Mouse (Mus musculus) megakaryocyte-erythroid progenitor cell, adult 5-6 weeks (primary cell): Measurements from ENCODE around the gene Arhgef6. TPM values are rescaled to one million over a fixed set of nuclear protein-coding genes. Genes with fewer than 3 reads are reported as not detected.

ENCODE experiments used
- ATAC-seq: replicated peaks from 2 replicates; pipeline ENCODE4 v1.8.0; 2016; ENCODE audit warnings: mild to moderate bottlenecking, inconsistent platforms; ENCODE audit not compliant: severe bottlenecking, poor library complexity, low FRiP score, low TSS enrichment
- total RNA-seq, 2 experiments: library from RNA; stranded (forward) in 1 of 2; stranded (reverse) in 1 of 2; fragments of 200-1000, 215-1000 nt in 1 of 2; fragments of >200 nt in 1 of 2; fragmentation: Nextera tagmentation in 1 of 2; gene quantifications; 2 replicates each; pipeline ENCODE4 v1.2.3; 2014 to 2017

Gene Arhgef6
- total RNA-seq, 2 experiments from 2014 or later = 8.5 to 8.9 TPM

DNA sequence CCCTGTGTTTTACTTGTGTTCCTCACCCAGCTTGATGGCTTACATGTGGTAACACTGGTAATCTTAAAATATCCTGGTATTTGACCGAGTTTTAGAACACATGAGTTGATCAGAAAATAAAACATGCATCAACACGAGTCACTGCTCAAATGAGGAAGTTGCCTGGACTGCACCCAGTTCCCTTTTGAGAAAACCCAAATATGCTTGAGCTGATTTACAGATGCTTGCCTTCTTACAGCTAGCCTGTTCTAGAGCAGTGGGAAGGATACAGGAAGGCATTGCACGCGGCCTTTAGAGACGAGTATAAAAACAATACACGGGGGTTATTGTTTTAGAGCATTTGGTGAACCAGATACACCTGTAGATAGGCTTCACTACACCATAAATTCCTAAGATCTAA, 31.8 kb downstream of the Arhgef6 start:
- ATAC-seq = no peak

- ATAC-seq = no peak
Observed at GRCm38 (mm10) chrX:57304784-57305287, 33.7 kb downstream of the Arhgef6 start.

GRCm38 (mm10) chrX:57303188-57303878, 35.2 kb downstream of the Arhgef6 start:
- no peak for ATAC-seq

GRCm38 (mm10) chrX:57298946-57299345, 39.6 kb downstream of the Arhgef6 start:
- ATAC-seq = no peak

GRCm38 (mm10) chrX:57288458-57288857, 50.1 kb downstream of the Arhgef6 start:
- no peak for ATAC-seq

GRCm38 (mm10) chrX:57286281-57286680, 52.2 kb downstream of the Arhgef6 start:
- no peak for ATAC-seq

DNA sequence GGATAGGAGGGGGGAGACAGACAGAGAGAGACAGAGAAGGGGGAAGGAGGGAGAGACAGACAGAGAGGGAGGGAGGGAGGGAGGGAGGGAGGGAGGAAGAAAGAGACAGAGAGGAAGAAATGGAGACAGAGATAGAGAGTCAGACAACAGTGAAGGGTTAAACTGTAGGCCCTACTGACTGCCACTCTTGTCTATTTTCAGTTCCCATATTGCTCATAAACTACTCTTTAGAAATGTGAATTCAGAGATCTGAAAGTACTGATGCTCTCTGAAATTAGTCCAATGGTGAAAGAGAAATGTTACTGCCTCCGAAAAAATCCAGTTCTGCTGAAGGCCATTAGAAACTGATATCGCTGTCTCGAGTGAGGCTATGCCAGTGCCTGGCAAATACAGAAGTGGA, 56.3 kb downstream of the Arhgef6 start:
- no peak for ATAC-seq

GRCm38 (mm10) chrX:57277560-57278335, 60.8 kb downstream of the Arhgef6 start:
- no peak for ATAC-seq

DNA sequence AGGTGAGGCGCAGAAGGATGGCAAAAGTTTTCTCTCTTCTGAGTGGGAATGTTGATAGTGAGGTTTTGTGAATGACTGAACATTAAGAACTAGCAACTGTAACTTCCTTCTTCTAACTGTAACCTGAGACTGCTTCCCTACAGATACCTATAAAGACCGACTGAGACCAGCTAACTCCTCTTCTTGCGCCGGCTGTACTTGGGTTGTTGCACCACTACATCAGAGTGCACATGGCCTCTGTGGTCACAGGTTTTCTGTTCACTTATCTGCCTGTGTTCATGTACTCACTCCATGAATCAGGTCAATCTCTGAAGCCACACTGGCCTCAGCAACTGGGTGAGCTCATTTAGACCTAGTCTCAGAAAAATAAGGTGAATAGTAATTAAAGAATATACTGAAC, 75.0 kb downstream of the Arhgef6 start:
- no peak for ATAC-seq

GRCm38 (mm10) chrX:57260744-57261143, 77.8 kb downstream of the Arhgef6 start:
- no peak for ATAC-seq

DNA sequence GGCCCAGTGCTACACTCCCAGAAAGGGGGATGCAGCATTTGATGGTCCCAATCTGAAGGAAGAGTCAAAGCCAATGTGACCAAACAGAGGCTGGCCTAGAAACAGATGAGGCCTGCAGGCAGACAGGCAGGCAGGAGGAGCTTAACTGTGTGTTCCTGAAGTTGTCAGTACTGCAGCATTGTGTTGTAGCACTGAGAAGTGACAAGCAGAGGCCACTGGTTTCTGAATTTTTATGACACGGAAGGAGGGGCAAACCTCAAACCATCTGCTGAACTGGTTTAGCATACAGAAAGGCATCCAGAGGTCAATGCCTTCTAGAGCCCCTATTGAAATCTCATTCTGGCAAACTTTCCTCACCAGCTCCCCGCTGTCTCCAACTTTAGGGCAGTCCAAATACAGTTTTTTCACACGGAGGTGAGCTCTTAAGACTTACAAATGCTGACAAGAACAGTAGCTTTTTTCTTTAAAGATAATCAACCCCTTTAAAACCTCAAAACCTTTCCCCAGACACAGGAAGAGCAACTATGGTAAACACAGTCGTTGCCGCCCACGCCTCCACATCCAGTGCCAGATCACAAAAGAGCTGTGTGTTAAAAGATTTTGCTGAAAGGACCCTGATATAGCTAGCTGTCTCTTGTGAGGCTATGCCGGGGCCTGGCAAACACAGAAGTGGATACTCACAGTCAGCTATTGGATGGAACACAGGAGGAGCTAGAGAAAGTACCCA, 85.0 kb downstream of the Arhgef6 start:
- ATAC-seq = no peak

GRCm38 (mm10) chrX:57238572-57238971, 100.0 kb downstream of the Arhgef6 start:
- no peak for ATAC-seq

- no peak for ATAC-seq
Observed at GRCm38 (mm10) chrX:57235982-57236381, 102.5 kb downstream of the Arhgef6 start.

- no peak for ATAC-seq
Observed at GRCm38 (mm10) chrX:57233596-57233995, 104.9 kb downstream of the Arhgef6 start.

DNA sequence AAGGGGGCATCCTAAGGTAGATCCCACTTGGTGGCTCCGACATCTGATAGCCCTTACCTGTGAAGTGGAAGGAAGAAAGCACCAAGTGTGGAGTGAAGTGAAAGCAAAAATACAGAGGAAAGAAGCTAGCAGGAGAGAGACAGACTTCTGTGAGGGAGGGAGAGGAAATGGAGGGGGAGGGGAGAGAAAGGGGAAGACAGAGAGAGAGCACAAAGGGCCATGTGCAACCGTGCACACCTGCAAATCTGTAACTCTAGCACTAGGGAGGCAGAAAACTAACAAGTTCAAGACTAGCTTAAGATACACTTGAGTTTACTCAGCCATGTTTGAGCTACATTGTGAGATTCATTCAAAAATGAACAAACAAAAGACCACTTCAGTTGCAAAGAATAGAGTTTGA, 110.4 kb downstream of the Arhgef6 start:
- no peak for ATAC-seq

DNA sequence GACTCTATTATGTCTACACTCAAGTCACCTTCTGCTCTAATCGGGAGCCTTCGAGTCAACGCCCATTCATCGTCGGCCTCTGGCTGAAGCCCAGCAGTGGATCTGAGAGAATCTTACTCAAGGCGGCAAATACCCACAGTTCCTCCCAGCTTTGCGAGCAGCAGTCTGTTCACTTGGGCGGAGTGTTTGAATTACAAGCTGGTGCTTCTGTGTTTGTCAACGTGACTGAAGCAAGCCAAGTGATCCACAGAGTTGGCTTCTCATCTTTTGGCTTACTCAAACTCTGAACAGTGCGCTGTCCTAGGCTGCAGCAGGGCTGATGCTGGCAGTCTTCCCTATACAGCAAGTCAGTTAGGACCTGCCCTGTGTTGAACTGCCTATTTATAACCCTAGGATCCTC, 115.2 kb downstream of the Arhgef6 start:
- ATAC-seq = no peak

- ATAC-seq = no peak
Observed at GRCm38 (mm10) chrX:57221881-57222280, 116.6 kb downstream of the Arhgef6 start.

DNA sequence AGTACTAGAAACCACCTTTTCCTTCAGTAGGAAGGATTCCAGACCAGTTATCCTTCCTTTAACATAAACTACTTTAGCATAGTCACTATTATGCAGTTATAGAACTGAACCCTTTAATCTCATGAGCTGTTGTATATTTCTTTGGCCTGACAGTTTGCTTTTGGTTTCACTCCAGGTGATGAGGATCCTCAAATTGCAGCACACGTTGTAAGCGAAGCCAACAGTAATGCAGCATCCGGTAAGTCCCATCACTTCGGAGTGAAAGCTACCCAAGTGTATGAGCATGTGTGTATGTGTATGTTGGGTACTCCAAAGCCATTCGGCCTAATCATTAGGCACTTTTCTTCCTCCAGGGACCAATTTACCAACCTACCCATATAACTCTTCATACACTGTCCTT, 119.0 kb downstream of the Arhgef6 start:
- no peak for ATAC-seq

GRCm38 (mm10) chrX:57216271-57216670, 122.3 kb downstream of the Arhgef6 start:
- ATAC-seq = no peak

GRCm38 (mm10) chrX:57215495-57215894, 123.0 kb downstream of the Arhgef6 start:
- ATAC-seq = no peak
